Mouse (Mus musculus) layer of hippocampus, postnatal 36 days (tissue): ENCODE data around the gene Mrpl52. TPM values are rescaled to one million over a fixed set of nuclear protein-coding genes. Genes with fewer than 3 reads are reported as not detected.

Experiments
- DNase-seq, 2 experiments: peaks; one replicate each; pipeline ENCODE4 v3.0.0; 2022
- total RNA-seq, 2 experiments: library from RNA; stranded (reverse); gene quantifications; 2 replicates each; pipeline ENCODE4 v1.2.3; 2021

Mrpl52 gene
- total RNA-seq, 2 experiments from 2014 or later = 105 to 108 TPM

DNA sequence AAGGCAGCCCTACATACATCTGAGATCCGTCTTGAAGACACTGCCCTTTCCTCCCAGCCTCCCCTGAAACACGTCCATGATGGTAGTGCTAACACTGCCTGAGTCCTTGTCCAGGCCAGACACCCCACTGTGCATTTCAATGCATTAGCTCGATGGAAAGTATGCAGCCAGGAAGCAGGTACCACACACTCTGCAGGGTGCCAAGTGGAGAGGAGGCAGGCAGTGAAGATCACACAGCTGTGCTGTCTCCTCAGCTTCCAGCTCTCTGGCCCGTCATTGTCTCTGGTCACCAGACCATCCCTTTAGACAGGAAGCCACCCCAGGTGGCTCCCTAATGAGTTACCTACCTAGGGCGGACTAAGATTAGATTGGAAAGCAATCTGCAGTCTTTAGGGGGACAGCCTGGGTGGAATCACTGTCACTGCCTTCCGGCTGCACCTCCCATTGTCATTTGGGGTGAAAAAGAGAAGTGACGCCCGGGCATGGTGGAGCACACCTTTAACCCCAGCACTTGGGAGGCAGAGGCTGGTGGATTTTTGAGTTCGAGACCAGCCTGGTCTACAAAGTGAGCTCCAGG, 14.6 kb upstream of the Mrpl52 start:
- DNase-seq = no peak

DNA sequence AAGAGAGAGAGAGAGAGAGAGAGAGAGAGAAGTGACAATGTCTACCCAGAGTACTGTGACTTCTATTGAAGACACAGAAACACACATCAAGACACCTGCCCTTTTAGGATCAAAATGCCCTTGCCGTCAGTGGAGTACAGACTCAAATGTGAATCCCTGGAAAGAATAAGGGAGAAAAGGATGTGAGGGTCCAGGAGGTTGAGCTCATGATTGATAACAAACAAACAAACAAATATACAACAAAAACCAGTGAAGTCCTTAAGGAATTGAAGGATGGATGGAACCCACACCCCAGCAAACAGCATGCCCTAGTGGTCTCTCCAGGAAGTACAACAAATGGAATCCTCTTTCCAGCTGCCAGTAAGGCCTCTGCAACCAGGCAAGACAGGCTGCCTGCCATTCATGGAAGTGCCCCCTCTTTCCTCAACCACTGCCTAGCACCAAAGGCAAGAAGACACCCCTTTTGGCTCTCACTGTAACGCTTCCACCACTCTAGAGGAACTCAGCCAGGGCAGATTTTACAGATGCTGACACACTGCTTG, 14.0 kb upstream of the Mrpl52 start:
- DNase-seq = peak in 1 of 2 experiments; percentile 43

DNA sequence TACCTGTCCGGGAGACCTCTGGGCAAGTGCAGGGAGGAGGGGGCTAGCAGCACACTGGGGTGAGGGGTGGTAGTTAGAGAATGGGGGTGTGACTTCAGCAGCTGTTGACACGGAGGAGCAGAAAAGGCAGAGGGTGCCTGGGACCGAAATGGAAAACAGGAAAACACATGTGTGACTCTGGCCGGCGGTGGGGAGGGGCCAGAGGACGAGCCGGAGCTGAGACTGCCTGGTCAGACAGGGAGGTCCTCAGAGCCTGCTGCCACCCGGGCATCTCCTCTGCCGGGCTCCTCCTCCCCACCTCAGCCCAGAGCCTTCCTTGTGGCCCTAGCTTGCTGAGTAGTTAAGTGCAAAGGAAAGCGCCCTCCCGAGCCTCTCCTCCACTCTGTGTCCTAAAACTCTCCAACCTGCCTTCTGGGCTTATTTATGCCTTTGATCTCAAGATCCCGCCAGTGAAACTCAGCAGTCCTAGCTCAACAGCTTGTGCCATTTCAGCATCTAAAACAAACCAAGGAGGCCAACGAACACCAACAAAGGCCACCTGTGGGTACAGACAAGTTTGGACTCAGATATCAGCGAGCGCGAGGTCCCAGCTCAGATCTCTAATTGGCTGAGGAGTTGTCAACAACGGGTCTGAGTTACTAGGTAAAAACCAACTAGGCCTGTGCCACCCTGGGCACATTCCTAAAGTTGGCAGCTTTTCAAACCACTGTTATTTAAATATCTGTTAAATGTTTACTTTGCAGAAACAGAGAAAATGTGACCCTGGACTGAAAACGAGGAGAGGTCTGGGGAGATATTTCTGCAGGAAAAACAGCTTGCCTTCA, 12.6 kb upstream of the Mrpl52 start:
- no peak for DNase-seq

DNA sequence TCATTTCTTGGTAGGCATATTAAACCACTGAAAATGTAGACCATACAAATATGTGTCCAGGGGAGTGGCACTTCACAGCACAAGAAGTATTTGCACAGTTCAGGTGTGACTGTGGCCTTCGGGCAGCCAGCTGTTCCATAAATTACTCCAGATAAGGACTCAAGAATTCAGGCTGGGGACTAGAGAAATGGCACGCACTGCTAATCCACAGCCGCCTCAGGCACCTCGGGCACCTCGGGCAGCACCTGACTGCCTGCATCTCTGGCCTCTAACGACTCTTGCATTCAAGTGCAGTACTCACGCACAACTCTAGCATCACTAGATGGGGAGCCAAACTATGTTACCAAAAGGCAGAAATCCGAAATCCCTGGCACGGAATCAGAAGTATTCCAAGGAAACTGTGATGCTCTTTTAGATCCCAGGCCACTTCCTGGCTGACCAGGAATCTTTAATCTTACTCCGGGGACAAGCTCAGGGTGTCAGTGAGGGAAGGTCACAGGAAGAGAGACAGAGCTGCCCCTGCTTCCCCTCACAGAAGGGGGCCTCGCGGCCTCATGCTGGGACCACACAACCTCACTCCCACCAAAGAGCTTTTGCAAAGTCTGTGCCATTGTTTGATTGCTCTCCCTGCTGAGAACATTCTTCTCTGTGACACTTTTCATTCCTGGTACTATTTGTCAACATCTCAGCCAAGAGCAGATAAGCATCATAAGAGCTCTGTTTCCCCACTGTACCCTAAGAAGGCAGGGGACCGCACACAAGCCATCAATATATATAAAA, 11.3 kb upstream of the Mrpl52 start:
- no peak for DNase-seq

DNA sequence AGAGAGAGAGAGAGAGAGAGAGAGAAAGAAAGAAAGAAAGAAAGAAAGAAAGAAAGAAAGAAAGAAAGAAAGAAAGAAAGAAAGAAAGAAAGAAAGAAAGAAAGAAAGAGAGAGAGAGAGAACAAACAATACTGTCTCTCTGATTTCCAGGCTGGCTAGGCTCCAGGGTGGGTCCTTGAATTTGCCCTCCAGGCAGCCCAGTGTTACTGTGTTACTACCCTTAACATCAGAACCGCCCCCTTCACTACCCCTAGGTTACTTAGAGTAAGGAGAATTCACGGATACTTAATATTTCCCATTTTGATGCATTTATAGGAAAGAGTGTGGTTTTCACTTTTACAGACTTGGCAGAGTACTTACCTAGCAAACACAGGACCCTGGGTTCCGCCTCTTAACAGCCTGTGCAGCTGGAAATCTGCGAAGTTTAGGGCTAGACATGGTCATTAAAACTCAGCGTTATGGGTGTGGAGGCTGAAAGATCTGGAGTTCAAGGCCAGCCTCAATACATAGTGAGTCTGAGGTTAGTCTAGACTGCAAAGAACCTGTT, 10.4 kb upstream of the Mrpl52 start:
- DNase-seq = no peak

DNA sequence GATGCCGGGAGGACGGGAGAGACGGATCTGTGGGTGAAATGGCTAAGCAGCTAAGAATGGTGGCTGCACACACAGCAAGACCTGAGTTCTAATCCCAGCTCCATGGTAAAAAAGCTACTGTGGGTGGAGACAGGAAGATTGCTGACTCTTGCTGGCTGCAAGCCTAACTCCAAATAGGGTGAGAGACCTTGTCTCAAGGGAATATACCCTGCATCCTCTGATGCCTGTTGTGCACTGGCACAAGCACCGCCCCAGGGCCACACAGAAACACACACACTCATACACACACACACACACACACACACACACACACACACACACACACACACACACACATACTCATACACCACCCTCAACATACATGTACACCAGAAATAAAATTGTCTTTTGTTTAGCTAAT, 9.9 kb upstream of the Mrpl52 start:
- no peak for DNase-seq

DNA sequence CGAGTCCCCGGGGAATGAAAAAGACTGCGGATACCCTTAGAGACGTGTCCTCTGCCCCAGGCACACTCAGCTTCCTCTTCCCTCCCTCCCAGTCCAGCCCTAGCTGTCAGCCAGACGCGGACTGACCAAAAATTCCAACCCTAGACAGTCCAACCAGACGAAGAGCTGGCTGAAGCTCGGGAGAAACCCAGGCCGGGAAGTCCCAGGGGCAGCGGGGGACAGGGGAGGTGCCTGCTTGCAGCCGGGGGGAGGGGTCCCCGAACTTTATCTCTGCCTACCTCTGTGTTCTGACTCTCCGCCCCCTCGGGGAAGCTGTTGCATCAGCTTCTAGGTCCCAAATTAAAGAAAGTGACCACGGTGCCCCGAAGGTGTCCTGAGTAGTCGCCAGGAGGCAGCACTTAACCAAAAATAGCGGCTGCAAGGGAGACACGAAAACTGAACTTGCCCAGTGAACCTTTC, 9.1 kb upstream of the Mrpl52 start, which contains the start of gene Slc7a7:
Gene Slc7a7, minus strand, starts transcription at position 158 of the 459 bp plus-strand sequence.
- no peak for DNase-seq

DNA sequence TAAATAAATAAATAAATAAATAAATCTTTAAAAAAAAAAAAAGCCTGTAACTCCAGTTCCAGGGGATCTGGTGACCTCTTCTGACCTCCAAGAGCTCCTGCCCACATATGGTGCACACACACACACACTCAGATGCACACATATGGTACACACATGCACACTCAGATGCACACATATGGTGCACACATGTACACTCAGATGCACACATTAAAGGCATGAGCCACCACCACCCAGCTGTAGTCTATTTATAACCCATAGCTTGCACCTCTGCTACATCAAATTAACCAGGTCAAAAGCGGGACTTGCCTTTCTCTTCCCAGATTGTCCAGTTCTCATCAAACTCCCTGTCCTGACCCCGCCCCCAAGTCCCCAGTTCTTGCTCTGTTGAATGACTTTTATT, 5.7 kb upstream of the Mrpl52 start:
- DNase-seq = no peak

DNA sequence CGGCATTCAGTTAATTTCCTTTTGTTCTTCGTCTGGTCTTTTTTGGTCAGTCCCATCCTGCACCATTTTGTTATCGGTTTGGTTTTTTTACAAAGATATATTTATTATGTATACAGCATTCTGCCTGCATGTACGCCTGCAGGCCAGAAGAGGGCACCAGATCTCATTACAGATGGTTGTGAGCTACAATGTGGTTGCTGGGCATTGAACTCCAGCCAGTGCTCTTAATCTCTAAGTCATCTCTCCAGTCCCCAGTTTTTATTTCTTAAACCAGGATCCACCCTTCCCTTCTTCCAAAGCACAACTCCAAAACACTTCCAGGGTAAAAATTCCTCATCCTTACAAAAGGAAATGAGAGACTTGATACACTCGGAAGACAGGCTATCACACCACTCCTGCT, 3.3 kb upstream of the Mrpl52 start:
- DNase-seq = no peak

DNA sequence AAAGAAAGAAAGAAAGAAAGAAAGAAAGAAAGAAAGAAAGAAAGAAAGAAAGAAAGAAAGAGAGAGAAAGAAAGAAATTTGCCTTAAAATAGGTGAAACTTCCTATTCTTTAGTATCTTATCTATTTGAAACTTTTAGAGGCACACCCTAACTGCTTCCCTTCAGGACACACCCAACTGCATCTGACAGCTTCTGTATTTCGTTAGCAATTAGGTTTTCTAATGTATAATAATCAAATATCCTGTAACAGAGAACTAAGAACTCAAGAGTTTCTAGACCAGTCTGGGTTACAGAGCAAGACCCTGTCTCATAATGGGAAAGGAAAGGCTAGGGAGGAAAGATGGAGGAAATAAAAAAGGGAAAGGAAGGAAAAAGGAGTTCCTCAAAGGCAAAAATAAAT, 2.1 kb upstream of the Mrpl52 start:
- DNase-seq = no peak

DNA sequence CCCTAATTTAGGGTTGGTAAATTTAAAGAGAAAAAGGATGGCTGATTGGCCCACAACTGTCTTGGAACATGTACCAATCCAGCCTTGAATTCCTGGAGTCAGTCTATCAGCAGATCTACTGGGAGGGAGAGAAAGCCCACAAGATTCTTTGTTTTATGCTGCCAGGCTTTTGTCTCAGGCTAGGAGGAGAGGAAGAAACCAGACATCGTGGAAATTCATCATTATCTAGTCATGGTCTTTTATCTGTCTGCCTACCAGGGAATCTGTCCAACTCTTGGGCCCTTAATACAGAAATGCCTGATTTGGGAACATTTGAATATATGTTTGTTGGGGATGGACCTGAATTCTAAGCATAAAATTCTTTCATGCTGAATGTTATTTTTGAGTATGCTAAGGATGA, 1.2 kb upstream of the Mrpl52 start:
- no peak for DNase-seq

DNA sequence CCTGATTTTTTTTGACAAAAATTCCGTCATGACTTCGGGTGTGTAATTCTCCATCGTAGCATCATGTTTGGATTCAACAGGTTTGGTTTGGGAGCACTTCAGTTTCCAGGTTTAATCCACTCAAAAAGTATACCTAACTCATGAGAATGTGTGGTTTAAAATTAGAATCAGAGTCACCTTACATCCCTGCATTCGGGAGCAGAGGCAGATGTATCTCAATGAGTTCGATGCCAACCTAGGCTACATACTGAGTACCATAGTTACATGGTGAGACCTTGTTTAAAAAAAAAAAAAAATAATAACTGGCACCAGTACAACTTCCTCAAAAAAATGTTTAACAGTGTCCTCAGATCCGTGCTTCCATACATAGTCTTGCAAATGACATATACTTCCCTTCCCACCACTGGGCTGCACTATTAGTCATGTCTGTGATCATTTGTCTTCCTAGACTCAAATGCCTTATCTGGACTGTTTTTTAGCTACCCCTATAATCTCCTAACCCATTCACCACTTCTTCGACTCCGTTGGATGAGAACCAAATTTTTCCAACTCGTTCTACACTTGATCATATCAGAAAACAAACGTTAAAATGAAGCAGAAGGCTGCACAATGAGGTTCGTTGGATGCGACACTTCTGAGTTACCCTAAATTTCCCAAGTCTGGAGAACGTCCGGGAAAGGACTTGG, 563 bp upstream of the Mrpl52 start:
- no peak for DNase-seq

DNA sequence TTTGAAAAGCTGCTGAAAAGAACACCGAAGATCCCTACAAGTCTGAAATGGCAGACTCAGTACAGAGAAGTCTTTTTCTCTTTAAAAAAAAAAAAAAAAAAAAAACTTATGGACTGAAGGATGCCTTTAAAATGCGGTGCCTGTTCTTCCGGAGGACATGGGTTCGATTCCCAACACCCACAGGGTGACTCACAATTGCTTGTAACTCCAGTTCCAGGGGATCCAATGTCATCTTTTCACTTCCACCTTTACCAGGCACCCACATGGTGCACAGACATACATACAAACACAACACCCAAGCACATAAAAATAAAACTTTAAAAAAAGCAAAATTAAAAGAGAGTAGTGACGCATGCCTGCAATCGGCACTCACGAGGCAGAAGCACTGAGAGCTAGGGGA, 987 bp downstream of the Mrpl52 start:
- no peak for DNase-seq

DNA sequence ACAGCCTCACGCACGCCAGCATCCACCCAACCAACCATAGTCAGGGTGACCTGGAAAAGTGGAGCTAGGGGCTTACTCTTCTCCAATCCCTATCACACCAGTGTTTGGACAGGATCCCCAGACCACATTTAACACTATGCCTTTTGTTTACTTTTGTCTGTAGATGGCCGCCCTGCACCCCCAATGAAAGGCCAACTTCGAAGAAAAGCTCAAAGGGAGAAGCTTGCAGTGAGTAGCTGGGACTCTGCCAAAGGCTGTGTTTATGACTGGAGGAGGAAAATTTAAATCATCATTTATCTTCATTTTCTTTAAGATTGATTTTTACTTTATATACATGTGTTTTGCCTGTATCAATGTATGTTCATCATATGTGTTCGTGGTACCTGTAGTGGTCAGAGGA, 1.7 kb downstream of the Mrpl52 start:
- no peak for DNase-seq

DNA sequence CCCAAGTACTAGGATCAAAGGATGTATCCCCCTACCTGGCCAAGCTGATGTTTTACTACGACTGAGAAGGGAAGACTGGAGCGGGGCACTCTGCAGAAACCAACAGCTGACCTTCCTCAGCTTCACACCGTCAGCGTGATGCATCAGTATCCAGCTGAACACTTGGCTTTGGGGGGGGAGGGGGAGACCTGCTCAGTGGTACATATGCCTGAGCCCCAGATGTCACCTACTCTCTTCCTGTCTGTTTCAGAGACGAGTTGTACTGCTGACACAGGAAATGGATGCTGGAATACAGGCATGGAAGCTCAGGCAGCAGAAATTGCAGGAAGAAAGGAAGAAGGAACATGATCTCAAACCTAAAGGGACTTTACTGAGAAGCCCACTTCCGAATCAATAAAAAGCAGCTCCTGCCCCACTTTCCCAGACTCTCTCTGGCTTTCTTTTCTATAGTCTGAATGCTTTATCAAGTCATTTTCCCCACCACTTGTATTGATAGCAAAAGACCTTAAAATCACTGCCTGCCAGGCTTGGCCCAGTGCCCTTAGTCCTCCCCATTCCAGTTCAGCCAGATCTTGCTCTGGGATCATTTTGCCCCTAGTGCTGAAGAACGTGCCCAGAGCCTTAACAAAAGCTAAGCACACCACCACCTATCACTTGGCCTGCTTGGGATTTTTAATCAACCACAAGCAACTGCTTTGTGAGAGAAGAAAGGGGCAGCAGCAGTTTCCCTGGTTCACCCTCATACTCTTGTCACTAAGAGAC, 2.8 kb downstream of the Mrpl52 start:
- DNase-seq = no peak

DNA sequence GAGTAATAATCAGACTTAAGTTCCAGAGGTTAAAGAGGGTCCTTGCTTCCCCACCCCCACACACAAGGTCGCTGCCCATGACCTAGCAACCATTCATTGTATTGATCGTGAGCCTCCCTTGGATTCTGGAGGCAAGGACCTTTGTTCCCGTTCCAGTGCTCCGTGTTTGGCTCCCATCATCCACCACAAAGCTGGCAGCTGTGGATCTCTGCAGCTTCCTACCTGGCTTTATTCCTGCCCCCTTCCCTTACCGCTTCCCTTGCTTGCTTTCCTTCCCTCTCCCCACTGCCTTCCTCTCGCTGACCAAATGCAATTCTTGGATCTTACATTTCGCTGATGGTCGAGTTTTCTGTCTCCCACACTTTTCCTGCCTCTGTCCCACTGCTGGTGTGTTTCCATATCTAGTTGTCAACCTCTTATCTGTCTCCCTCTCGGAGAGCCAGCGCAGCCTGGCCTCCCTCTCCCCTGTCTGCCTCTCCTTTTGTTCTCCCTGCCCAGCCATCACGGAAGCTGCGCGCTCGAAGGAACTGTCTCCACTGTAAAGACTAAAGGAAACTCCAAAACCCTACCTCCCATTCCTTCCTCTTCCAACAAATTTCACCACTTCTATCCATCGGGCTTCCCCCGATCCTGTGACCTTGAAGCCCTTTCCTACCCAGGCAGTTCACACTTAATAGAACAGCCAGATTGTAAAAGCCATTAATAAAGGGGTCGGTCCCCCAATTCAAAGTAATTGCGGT, 3.9 kb downstream of the Mrpl52 start:
- no peak for DNase-seq

DNA sequence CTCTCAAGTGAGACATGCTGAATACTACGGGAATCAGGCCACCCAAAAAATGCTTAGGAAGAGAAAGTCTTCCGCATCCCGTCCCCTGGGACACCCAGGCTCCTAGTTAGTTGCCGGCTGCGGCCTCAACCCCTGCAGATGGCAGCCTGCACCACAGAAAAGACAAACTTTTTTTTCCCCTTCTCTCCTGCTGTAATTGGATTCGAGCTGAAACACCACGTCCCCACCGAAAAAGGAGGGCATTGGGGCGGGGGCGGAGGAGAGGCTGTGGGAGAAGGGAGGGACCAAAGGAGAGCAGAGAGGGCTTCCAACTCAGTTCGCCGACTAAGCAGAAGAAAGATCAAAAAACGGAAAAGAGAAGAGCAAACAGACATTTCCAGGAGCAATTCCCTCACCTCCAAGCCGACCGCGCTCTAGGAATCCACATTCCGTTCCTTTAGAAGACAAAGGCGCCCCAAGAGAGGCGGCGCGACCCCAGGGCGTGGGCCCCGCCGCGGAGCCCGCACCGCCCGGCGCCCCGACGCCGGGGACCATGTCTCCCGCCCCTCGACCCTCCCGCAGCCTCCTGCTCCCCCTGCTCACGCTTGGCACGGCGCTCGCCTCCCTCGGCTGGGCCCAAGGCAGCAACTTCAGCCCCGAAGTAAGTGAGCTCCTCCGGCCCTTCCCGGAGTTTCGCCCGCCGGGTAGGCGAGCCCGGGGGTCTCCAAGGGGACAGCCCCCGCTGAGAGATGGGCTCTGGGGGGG, 4.8 kb downstream of the Mrpl52 start, which contains the start of gene Mmp14:
Gene Mmp14, plus strand, starts transcription at position 279 of the 744 bp plus-strand sequence.
- DNase-seq = peak; percentile 56 to 62

DNA sequence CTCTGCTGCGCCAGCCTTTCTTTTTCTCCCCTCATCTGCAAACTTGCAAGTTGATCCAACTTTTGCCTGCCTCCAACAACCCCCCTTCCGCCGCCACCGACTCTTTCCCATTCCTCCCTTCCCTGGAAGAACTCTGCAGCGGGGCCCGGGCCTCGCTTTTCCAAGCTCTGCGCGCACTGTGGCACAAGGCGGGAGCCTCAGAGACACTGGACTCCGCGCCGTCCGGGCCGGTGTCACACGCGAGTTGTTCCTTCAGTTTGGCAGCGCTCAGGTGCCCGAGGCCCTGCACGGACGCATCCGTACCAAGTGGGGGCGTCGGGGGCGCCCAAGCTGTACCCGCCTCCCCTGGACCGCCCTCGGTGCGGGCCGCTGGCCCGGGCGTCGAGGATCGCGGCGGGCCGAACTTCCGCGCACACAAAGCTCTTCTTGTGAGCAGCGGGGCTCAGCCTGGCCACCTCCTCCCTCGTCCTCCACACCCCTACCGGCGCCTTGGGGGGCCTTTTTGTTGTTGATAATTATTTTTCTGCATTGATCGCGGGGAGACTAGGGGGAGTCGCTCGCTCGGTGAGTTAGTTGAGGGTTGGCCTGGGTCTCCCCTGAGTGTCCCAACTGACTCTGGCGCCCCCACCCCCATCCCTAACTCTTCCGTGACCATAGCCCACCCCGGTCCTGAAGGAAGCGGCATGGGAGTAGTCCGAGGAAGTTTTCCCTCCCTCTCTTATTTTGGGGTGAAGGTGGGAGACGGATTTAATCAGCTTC, 5.5 kb downstream of the Mrpl52 start:
- DNase-seq = no peak
